Mouse (Mus musculus) olfactory bulb, adult 2 months (tissue): Measurements from ENCODE around the gene Abcb4. TPM values are rescaled to one million over a fixed set of nuclear protein-coding genes. Genes with fewer than 3 reads are reported as not detected.
"Not testable (repeated sequence)": the region's sequence is repeated elsewhere in the genome, so short reads cannot be mapped to it uniquely, and the experiment has no call there.

ENCODE experiments used
- H3K27ac ChIP-seq: fragments of 200-500 bp; 2 replicates; pipeline ENCODE4 v1.5.1; 2012; ENCODE audit warnings: low read depth, low read length; ENCODE audit not compliant: insufficient read depth
- H3K4me1 ChIP-seq: fragments of 200-500 bp; 2 replicates; pipeline ENCODE4 v1.6.1; 2012; ENCODE audit warnings: low read length; ENCODE audit not compliant: control insufficient read depth, insufficient read depth
- H3K4me3 ChIP-seq: fragments of 200-500 bp; 2 replicates; pipeline ENCODE4 v1.5.1; 2012; ENCODE audit warnings: mild to moderate bottlenecking, low read depth, low read length, moderate library complexity; ENCODE audit not compliant: insufficient read depth
- CTCF ChIP-seq: fragments of 200-500 bp; IDR thresholded peaks from 2 replicates; pipeline ENCODE4 v1.5.1; 2012; ENCODE audit warnings: low read depth, mild to moderate bottlenecking, low read length, moderate library complexity; ENCODE audit not compliant: insufficient read depth
- POLR2A ChIP-seq: fragments of 200-500 bp; IDR thresholded peaks from 2 replicates; pipeline ENCODE4 v1.6.1; 2012; ENCODE audit warnings: mild to moderate bottlenecking, low read depth, low read length, moderate library complexity; ENCODE audit not compliant: insufficient read depth
- WGBS: fragments of 180-500 bp; shearing (Covaris S2); methylation state at CpG from one replicate; pipeline ENCODE4 v1.1.7; 2018; 5-methylcytosine and 5-hydroxymethylcytosine counted together
- polyA plus RNA-seq: library from polyadenylated mRNA; stranded (reverse); fragments of >200 nt; gene quantifications from 2 replicates; pipeline ENCODE4 v1.2.4, GENCODE M21; 2012; ENCODE audit warnings: low replicate concordance; ENCODE audit not compliant: missing spikeins, insufficient read depth, insufficient read length

The Abcb4 gene
- polyA plus RNA-seq = not detected in 2 replicates

DNA sequence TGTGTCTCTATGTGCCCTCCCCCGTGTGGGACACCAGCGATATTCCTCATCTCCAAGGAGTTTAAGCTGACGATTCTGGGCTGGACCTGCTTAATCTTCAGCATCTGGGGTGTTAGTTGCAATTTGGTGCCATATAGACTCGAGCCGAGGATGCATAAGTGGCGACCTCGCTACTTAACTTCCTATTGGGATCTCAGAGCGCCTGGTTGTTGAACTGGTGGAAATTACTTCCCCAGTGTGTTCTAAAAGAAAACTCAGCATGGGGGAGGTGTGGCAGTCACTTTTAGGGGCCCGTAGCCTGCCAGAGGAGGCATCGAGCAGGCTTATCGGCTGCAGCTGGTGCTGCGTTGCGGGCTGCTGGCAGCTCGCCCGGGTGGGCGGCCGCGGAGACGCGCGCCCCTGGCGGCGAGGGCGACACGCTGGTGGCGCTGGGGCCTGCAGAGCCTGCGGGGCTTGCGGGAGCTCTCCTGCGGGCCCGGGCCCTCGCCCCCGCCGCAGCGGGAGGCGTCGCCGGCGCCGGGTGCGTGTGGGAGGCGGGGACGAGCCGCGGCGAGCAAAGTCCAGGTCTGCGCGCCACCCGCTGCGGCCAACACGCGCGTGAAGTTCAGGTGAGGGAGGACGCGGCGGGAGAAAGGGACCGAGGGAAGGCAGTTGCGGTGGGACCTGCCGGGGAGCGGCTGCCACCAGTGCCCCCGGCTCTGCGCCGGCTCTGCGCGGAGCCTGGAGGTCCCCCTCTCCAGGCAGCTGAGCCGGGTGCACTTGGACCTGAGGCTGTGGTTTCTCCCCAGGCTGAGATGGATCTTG, at the start of gene Abcb4:
Gene Abcb4, plus strand, starts transcription at position 418 of the 804 bp plus-strand sequence.
- Histone ChIP-seq H3K4me1 (peaks cover 13% of the 10 kb centered on the region), H3K4me3 (peak within 1 kb of the TSS; percentile 71), H3K27ac (no peak within 1 kb of the TSS)
- TF ChIP-seq CTCF = peak; percentile 54; the same call in 1 of the 2 replicates
- TF ChIP-seq POLR2A = 0 out of 2 replicates have a peak, but pooled peaks have one; percentile 10
- under 1% methylated on average over 65 of the region's 65 CpGs for WGBS

DNA sequence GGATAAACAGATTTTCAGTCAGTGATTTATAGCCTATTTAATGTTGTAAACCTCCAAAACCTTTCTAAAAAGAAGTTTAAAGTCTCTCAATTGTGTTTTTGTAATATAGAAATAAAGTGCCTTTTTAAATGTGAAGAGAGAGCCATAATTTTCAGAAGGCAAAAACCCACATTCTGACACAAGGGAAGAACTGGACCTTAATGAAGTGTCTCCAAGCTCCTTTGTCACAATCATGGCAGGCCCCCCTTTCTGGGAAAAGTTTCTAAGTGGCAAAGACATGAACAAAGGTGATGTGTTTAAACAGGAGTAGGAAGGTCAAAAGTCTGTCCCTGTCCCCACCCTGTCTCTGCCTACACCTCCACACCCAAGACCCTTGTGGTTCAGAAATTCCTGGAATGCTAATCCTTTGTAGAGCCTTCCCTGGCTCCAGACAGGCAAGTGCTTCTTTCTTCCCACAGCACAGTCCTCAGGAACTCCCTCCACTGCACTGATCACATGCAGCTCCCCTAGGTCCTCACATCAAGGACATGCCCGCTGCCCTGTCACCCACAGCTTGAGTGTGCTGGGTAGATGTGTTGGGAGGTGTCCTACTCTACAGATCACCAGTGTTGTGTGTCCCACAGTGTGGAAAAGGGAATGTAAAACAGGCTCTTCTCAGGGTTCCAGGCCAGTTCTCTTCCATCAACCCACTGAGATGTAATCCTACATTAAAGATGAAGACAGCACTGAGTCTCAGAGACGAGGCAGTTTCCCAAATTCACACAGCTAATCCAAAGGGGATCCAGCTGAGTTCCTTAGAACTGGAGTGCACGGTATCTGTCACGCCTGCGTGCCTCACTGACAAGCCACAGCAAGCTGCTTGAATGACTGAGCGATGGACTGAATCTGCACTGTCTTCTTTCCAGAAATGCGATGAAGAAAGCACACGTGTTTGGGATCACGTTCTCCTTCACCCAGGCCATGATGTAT, 44.6 kb upstream of the Abcb4 start:
- not testable (repeated sequence) for H3K4me3 ChIP-seq, H3K27ac ChIP-seq, H3K4me1 ChIP-seq
- 79% methylated on average over 7 of the region's 9 CpGs for WGBS

DNA sequence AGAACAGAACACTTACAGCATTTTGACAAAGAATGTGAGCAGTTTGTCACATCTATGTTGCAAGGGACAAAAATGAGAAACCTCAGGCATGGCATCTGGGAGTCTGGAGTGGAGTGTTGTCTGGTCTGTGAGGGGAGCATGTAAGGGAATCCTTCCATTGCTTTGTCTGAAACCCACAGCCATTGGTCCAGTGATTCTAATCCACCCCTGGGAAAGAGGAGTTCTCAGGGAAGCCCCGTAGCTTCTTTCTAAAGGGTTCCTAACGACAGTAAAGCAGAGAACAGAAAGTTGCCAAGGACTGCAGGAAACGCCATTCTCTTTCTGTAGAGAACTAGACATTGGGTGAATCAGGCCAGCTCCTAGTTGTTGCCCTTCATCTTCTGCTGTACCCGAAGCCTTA, 42.7 kb upstream of the Abcb4 start:
- TF ChIP-seq CTCF (no peak), POLR2A (no peak)
- Histone ChIP-seq H3K4me3 (no peak overlapping the region), H3K27ac (no peak overlapping the region), H3K4me1 (no peaks in the 10 kb centered on the region)
- 81% methylated on average over 4 of the region's 4 CpGs for WGBS

DNA sequence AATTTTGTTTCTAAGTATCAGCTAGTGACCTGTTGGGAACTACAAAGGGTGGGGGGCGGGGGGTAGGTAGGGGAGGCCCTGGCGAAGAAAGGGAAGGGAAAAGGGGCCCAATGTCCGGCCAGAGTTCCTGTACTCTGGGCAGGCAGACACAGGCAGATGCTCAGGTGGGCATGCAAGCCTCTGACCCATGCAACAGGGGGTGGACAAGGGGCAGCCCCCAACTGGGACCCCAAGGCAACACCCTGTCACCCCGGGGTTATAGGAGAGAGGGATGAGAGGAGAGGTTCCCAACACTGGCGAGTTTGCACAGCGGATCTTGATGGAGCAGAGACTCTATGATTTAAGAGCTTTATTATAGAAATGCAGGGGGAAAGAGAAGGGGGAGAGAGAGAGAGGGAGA, 36.3 kb upstream of the Abcb4 start:
- Histone ChIP-seq H3K4me1 (no peaks in the 10 kb centered on the region), H3K4me3 (no peak overlapping the region), H3K27ac (no peak overlapping the region)
- TF ChIP-seq POLR2A (no peak), CTCF (no peak)
- WGBS = 81% methylated on average over 6 of the region's 6 CpGs

DNA sequence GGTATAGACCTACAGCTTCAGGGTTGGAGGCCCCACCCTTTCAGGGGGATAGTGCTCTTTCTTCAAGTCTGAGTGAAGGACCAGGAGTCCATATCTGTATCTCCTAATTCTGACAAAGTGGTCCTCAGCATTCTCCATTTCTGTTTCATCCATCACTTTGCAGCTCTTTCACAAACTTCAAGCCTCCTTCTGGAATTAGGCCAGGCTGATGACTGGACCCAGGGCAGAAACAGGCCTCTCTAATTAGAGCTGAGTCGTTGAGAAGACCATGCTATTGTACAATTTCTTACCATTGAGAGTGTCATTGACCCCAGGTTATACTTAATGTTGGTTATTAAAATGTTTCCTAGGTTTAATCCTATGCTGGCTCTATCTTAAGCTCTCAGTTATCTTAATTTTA, 31.7 kb upstream of the Abcb4 start:
- no peak overlapping the region for H3K4me3 ChIP-seq
- no peak overlapping the region for H3K27ac ChIP-seq
- peaks cover 6% of the 10 kb centered on the region for H3K4me1 ChIP-seq
- 89% methylated on average over 1 of the region's 1 CpGs for WGBS
- no peak for TF ChIP-seq CTCF
- TF ChIP-seq POLR2A = no peak

DNA sequence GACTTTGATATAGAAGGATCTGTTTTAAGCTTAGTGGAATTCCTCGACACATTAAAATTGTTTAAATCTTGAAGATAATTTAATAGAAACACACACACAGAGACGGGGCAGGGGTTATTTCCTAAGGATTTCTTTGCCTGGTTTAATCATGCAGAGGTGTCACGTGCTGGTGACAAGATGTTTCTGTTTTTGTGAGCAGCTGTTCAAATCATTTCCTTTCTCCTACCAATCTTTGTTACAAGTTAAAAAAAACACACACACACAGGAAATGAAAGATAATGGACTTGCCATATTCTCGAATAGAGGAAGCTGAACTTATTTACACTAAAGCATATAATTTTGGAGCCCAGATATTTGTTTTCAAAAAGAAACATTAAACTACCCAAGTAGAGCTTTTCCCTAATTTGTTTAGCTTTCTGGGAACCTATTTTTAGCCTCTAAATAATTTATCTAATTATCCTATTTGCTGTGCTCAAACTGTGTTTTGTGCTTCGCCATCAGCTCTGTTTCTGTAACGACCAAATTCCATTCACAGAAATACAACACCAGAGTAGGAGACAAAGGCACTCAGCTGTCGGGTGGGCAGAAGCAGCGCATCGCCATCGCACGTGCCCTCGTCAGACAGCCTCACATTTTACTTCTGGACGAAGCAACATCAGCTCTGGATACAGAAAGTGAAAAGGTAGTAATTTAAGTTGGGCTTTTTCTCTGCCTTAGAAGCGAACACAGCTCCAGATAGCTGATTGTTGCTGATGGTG, 29.8 kb upstream of the Abcb4 start:
- 28% methylated on average over 14 of the region's 14 CpGs for WGBS
- TF ChIP-seq POLR2A (no peak), CTCF (no peak)
- peaks cover 6% of the 10 kb centered on the region for H3K4me1 ChIP-seq
- H3K4me3 ChIP-seq = no peak overlapping the region
- H3K27ac ChIP-seq = no peak overlapping the region

DNA sequence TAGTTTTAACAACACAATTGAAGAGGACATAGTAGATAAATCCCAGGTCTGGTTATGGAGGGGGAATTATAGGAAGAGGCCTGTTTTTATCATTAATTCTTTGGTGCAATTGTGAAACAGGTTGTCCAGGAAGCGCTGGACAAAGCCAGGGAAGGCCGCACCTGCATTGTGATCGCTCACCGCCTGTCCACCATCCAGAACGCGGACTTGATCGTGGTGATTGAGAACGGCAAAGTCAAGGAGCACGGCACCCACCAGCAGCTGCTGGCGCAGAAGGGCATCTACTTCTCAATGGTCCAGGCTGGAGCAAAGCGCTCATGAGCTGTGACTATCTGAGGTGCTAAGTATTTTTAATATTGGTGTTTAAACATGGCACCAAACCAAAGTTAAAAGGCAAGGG, 27.9 kb upstream of the Abcb4 start:
- not testable (repeated sequence) for H3K27ac ChIP-seq, H3K4me3 ChIP-seq, H3K4me1 ChIP-seq
- 97% methylated on average over 11 of the region's 11 CpGs for WGBS

DNA sequence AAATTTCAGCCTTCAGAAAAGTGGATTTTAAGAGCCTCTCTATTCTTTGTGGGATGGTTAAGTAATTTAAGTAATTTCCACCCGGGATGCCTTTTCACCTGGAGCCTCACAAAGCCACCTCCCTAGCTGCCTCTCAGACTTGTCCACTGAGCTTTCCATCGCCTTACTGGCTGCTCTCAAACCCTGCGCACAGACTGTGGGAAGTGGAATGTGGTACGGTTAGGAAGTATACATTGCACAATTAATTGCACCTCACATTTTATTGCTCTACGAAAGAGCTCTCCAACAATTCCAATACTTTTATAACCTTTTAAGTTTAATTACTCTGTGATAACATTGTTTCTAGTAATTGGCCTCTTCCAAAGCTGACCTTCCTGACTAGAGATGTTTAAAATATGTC, 27.2 kb upstream of the Abcb4 start:
- WGBS = 91% methylated on average over 5 of the region's 5 CpGs
- no peak overlapping the region for H3K4me3 ChIP-seq
- TF ChIP-seq CTCF = no peak
- TF ChIP-seq POLR2A = no peak
- H3K4me1 ChIP-seq = peaks cover 6% of the 10 kb centered on the region
- H3K27ac ChIP-seq = no peak overlapping the region
